ENCODE assay signal across 9 mouse cellular contexts in genomic region chr4:41653296-41653695, GRCm38 (mm10). TPM values are rescaled to one million over a fixed set of nuclear protein-coding genes. Genes with fewer than 3 reads are reported as not detected.
A peak's percentile ranks its signal among the peaks of the same experiment; 100 is the strongest.
DNase-seq lines count a peak whose midpoint lies in the region; ATAC-seq and TF ChIP-seq lines count a peak whose summit lies in the region.
"Had no signal": no experiment of that assay in that cellular context is flagged by ENCODE, and none has a peak within 500 bp of the region (broad histone marks: within the 10 kb centered on the region; RNA-seq: fewer than 3 reads in every experiment).

No protein-coding gene starts in this region.

- no peaks in the 10 kb centered on the region for H3K36me3 ChIP-seq in liver, embryonic 14.5 days (replicated peaks; ENCODE audit: control insufficient read depth, insufficient read depth, low read depth)
- H3K36me3 ChIP-seq in neural tube, embryonic 13.5 days = peaks cover 10% of the 10 kb centered on the region

- peaks cover 0 to 5% of the 10 kb centered on the region in 2 experiments; a peak in 2 of 4 replicates for H3K4me1 ChIP-seq in liver, embryonic 14.5 days (replicated peaks; ENCODE audit: control insufficient read depth in 2 of 2, insufficient read depth in 2 of 2, low read length in 1 of 2)
- peaks cover 11% of the 10 kb centered on the region for H3K4me1 ChIP-seq in neural tube, embryonic 13.5 days (replicated peaks)

- TF ChIP-seq EP300 in liver, embryonic 14.5 days (IDR thresholded peaks at IDR 0.05; ENCODE audit: low read depth) = no peak

- DNase-seq in urinary bladder, adult 2 months (ENCODE audit: low spot score) = peak; percentile 68
- DNase-seq in urinary bladder, postnatal 10 days (ENCODE audit: low spot score) = no peak
- peak; percentile 89 to 95 for DNase-seq in cerebellum, postnatal 14 days
- peak; percentile 70 to 72 for DNase-seq in frontal cortex, postnatal 36 days (ENCODE audit: low spot score in 2 of 2)
- peak; percentile 48 to 76 for DNase-seq in kidney, adult 8-10 months
- DNase-seq in liver, embryonic 14.5 days (ENCODE audit: low read depth in 3 of 3, low spot score in 3 of 3) = no peak
- peak; percentile 52 to 61 for DNase-seq in thymus, postnatal 36 days

- no peak overlapping the region for H3K9ac ChIP-seq in liver, embryonic 14.5 days (replicated peaks)
- peak overlapping the region; percentile 1; the same call in 1 of the 2 replicates for H3K9ac ChIP-seq in neural tube, embryonic 13.5 days

- no peak overlapping the region for H3K27ac ChIP-seq in liver, embryonic 14.5 days
- H3K27ac ChIP-seq in neural tube, embryonic 13.5 days (replicated peaks) = no peak overlapping the region

- H3K4me2 ChIP-seq in liver, embryonic 14.5 days (ENCODE audit: low read depth) = no peak overlapping the region
- H3K4me2 ChIP-seq in neural tube, embryonic 13.5 days = no peak overlapping the region

- WGBS in liver, embryonic 14.5 days (ENCODE audit: insufficient replicate concordance) = 38% methylated on average over 6 of the region's 6 CpGs
- WGBS in neural tube, embryonic 13.5 days = 39% methylated on average over 6 of the region's 6 CpGs

- H3K27me3 ChIP-seq in liver, embryonic 14.5 days (ENCODE audit: control insufficient read depth, insufficient read depth, low read length) = no peaks in the 10 kb centered on the region
- no peaks in the 10 kb centered on the region for H3K27me3 ChIP-seq in neural tube, embryonic 13.5 days

- no peak overlapping the region for H3K4me3 ChIP-seq in liver, embryonic 14.5 days (ENCODE audit: insufficient read depth in 1 of 2, low read depth in 2 of 2, low read length in 2 of 2)
- H3K4me3 ChIP-seq in neural tube, embryonic 13.5 days = no peak overlapping the region
- H3K4me3 ChIP-seq: erythroblast, embryonic 14.5 days had no signal

- TF ChIP-seq CTCF in liver, embryonic 14.5 days (IDR thresholded peaks at IDR 0.05; ENCODE audit: low read depth) = peak; percentile 84

- no peak for ATAC-seq in liver, embryonic 14.5 days (ENCODE audit: insufficient read depth)
- peak; percentile 51 for ATAC-seq in neural tube, embryonic 13.5 days (ENCODE audit: low read depth)

- no peaks in the 10 kb centered on the region for H3K9me3 ChIP-seq in liver, embryonic 14.5 days (ENCODE audit: control insufficient read depth, low read length)
- H3K9me3 ChIP-seq in neural tube, embryonic 13.5 days = no peaks in the 10 kb centered on the region

RNA-seq across cellular contexts. Expression of gene Enho, which starts 13.2 kb away (rescaled TPM):
- 165 and 187 TPM in 2 replicates for polyA plus RNA-seq in urinary bladder, adult 2 months (2012; rRNA removed)
- 1.2 and 1.5 TPM in 2 replicates for polyA plus RNA-seq in liver, embryonic 14.5 days (2012; rRNA removed)
- polyA plus RNA-seq in liver, embryonic 14.5 days (2014; fragmentation: Nextera tagmentation; extraction: Ambion mirVana) = 1.7 and 1.8 TPM in 2 replicates
- polyA plus RNA-seq in neural tube, embryonic 13.5 days (2015; fragmentation: Nextera tagmentation; extraction: Ambion mirVana) = 79.3 and 81.9 TPM in 2 replicates

RNA-seq across cellular contexts. Expression of gene Cntfr, which starts 43.6 kb away (rescaled TPM):
- 28.6 and 49.0 TPM in 2 replicates for polyA plus RNA-seq in urinary bladder, adult 2 months (2012; rRNA removed)
- polyA plus RNA-seq in liver, embryonic 14.5 days (2012; rRNA removed) = 0.75 and 0.88 TPM in 2 replicates
- polyA plus RNA-seq in liver, embryonic 14.5 days (2014; fragmentation: Nextera tagmentation; extraction: Ambion mirVana) = 0.17 and 0.32 TPM in 2 replicates
- 28.9 and 29.7 TPM in 2 replicates for polyA plus RNA-seq in neural tube, embryonic 13.5 days (2015; fragmentation: Nextera tagmentation; extraction: Ambion mirVana)
- polyA plus RNA-seq: erythroblast, embryonic 14.5 days had no signal

RNA-seq across cellular contexts. Expression of gene Il11ra1, which starts 46.5 kb away (rescaled TPM):
- polyA plus RNA-seq in urinary bladder, adult 2 months (2012; rRNA removed) = 77.4 and 78.3 TPM in 2 replicates
- polyA plus RNA-seq in liver, embryonic 14.5 days (2012; rRNA removed) = 11.2 and 13.9 TPM in 2 replicates
- polyA plus RNA-seq in liver, embryonic 14.5 days (2014; fragmentation: Nextera tagmentation; extraction: Ambion mirVana) = 23.8 and 27.1 TPM in 2 replicates
- polyA plus RNA-seq in neural tube, embryonic 13.5 days (2015; fragmentation: Nextera tagmentation; extraction: Ambion mirVana) = 53.6 and 60.2 TPM in 2 replicates

Comparison
In these comparisons a context has a peak if more than half of its experiments do, and no peak if none do; other contexts are left out.
1. DNase-seq: peak in urinary bladder, adult 2 months (single experiment), cerebellum, postnatal 14 days (2 of 2), frontal cortex, postnatal 36 days (2 of 2), kidney, adult 8-10 months (2 of 2) and thymus, postnatal 36 days (2 of 2); none in urinary bladder, postnatal 10 days (single experiment) and liver, embryonic 14.5 days (0 of 3).
2. RNA of gene Enho, which starts 13.2 kb away (polyA plus RNA-seq): 165 to 187 TPM in urinary bladder, adult 2 months and 79.3 to 81.9 TPM in neural tube, embryonic 13.5 days; 1.2 to 1.8 TPM in liver, embryonic 14.5 days; every median in the first group is over 10 times any median in the second.
3. RNA of gene Cntfr, which starts 43.6 kb away (polyA plus RNA-seq): 28.9 to 29.7 TPM in neural tube, embryonic 13.5 days and 28.6 to 49.0 TPM in urinary bladder, adult 2 months; 0.17 to 0.88 TPM in liver, embryonic 14.5 days; every median in the first group is over 10 times any median in the second.